Mouse (Mus musculus) limb, embryonic 12.5 days (tissue): ENCODE results near the gene Lsg1. TPM values are rescaled to one million over a fixed set of nuclear protein-coding genes. Genes with fewer than 3 reads are reported as not detected.
A peak's percentile ranks its signal among the peaks of the same experiment; 100 is the strongest.

Experiments
- ATAC-seq: fragments of 200-750 bp; cut with Nextera tagmentation; 2 replicates; pipeline ENCODE4 v1.8.0; 2017; ENCODE audit warnings: low read depth, moderate TSS enrichment; ENCODE audit not compliant: insufficient number of reproducible peaks, insufficient read depth, low FRiP score, low TSS enrichment
- H3K27ac ChIP-seq: fragments of 300-500 bp; sonication (generic); 2 replicates; pipeline ENCODE4 v1.5.1; 2016; ENCODE audit warnings: mild to moderate bottlenecking, moderate library complexity
- H3K27me3 ChIP-seq: fragments of 300-500 bp; sonication (generic); 2 replicates; pipeline ENCODE4 v1.6.1; 2016; ENCODE audit warnings: mild to moderate bottlenecking, moderate library complexity
- H3K36me3 ChIP-seq: fragments of 300-500 bp; sonication (generic); 2 replicates; pipeline ENCODE4 v1.6.1; 2016; ENCODE audit warnings: mild to moderate bottlenecking, moderate library complexity
- H3K4me1 ChIP-seq: fragments of 300-500 bp; sonication (generic); replicated peaks from 2 replicates; pipeline ENCODE4 v1.6.1; 2016
- H3K4me2 ChIP-seq: fragments of 300-500 bp; sonication (generic); 2 replicates; pipeline ENCODE4 v1.6.1; 2016; ENCODE audit warnings: mild to moderate bottlenecking, moderate library complexity
- H3K4me3 ChIP-seq: fragments of 300-500 bp; sonication (generic); replicated peaks from 2 replicates; pipeline ENCODE4 v1.5.1; 2016; ENCODE audit warnings: mild to moderate bottlenecking
- H3K9ac ChIP-seq: fragments of 300-500 bp; sonication (generic); replicated peaks from 2 replicates; pipeline ENCODE4 v1.6.1; 2016; ENCODE audit warnings: mild to moderate bottlenecking, moderate library complexity
- H3K9me3 ChIP-seq: fragments of 300-500 bp; sonication (generic); 2 replicates; pipeline ENCODE4 v1.6.1; 2016; ENCODE audit warnings: mild to moderate bottlenecking, moderate library complexity
- WGBS: fragments of 180-500 bp; shearing (Covaris S2); methylation state at CpG from one replicate; pipeline ENCODE4 v1.1.7; 2016; 5-methylcytosine and 5-hydroxymethylcytosine counted together
- polyA plus RNA-seq: library from polyadenylated mRNA; unstranded; fragments of >200 nt; fragmentation: Nextera tagmentation; extraction: Ambion mirVana; gene quantifications from 2 replicates; pipeline ENCODE4 v1.2.1, GENCODE M21; 2016

The Lsg1 gene
- polyA plus RNA-seq, 1 experiment from 2014 or later = 82.8 TPM

GRCm38 (mm10) chr16:30613122-30613521 is 25.7 kb upstream of the Lsg1 start:
- peaks cover 4% of the 10 kb centered on the region; the same call in 1 of the 2 replicates for H3K27me3 ChIP-seq
- H3K4me3 ChIP-seq = no peak overlapping the region
- no peaks in the 10 kb centered on the region for H3K36me3 ChIP-seq
- peaks cover 8% of the 10 kb centered on the region for H3K4me1 ChIP-seq
- WGBS = 83% methylated on average over 7 of the region's 7 CpGs
- no peak for ATAC-seq
- no peak overlapping the region for H3K27ac ChIP-seq
- H3K9ac ChIP-seq = no peak overlapping the region
- no peak overlapping the region for H3K4me2 ChIP-seq
- H3K9me3 ChIP-seq = no peaks in the 10 kb centered on the region

GRCm38 (mm10) chr16:30611331-30611730 is 23.9 kb upstream of the Lsg1 start:
- no peak overlapping the region for H3K9ac ChIP-seq
- H3K9me3 ChIP-seq = no peaks in the 10 kb centered on the region
- no peak overlapping the region for H3K27ac ChIP-seq
- H3K4me2 ChIP-seq = no peak overlapping the region
- peaks cover 4% of the 10 kb centered on the region; the same call in 1 of the 2 replicates for H3K27me3 ChIP-seq
- H3K36me3 ChIP-seq = no peaks in the 10 kb centered on the region
- peaks cover 10% of the 10 kb centered on the region for H3K4me1 ChIP-seq
- no peak for ATAC-seq
- 78% methylated on average over 5 of the region's 5 CpGs for WGBS
- H3K4me3 ChIP-seq = no peak overlapping the region

- Histone ChIP-seq H3K4me2 (no peak overlapping the region), H3K9ac (no peak overlapping the region), H3K27me3 (peaks cover 4% of the 10 kb centered on the region; the same call in 1 of the 2 replicates), H3K36me3 (no peaks in the 10 kb centered on the region), H3K4me1 (peaks cover 35% of the 10 kb centered on the region), H3K4me3 (no peak overlapping the region), H3K27ac (no peak overlapping the region), H3K9me3 (no peaks in the 10 kb centered on the region)
- ATAC-seq = no peak
- 79% methylated on average over 3 of the region's 3 CpGs for WGBS
Measured at GRCm38 (mm10) chr16:30607868-30608267, 20.5 kb upstream of the Lsg1 start.

GRCm38 (mm10) chr16:30605528-30605927 is 18.1 kb upstream of the Lsg1 start:
- 29% methylated on average over 6 of the region's 6 CpGs for WGBS
- ATAC-seq = peak; percentile 40; the same call in 1 of the 2 replicates
- H3K4me1 ChIP-seq = peaks cover 57% of the 10 kb centered on the region
- no peaks in the 10 kb centered on the region for H3K9me3 ChIP-seq
- H3K36me3 ChIP-seq = no peaks in the 10 kb centered on the region
- no peak overlapping the region for H3K4me3 ChIP-seq
- H3K27me3 ChIP-seq = peaks cover 14% of the 10 kb centered on the region
- H3K4me2 ChIP-seq = no peak overlapping the region
- no peak overlapping the region for H3K9ac ChIP-seq
- H3K27ac ChIP-seq = no peak overlapping the region

GRCm38 (mm10) chr16:30604807-30605137 is 17.4 kb upstream of the Lsg1 start:
- 75% methylated on average over 7 of the region's 7 CpGs for WGBS
- ATAC-seq = no peak
- peaks cover 61% of the 10 kb centered on the region for H3K4me1 ChIP-seq
- no peaks in the 10 kb centered on the region for H3K36me3 ChIP-seq
- H3K9ac ChIP-seq = no peak overlapping the region
- H3K4me3 ChIP-seq = no peak overlapping the region
- H3K4me2 ChIP-seq = no peak overlapping the region
- H3K27me3 ChIP-seq = peaks cover 20% of the 10 kb centered on the region
- H3K27ac ChIP-seq = no peak overlapping the region
- H3K9me3 ChIP-seq = no peaks in the 10 kb centered on the region

GRCm38 (mm10) chr16:30604061-30604806 is 16.8 kb upstream of the Lsg1 start:
- Histone ChIP-seq H3K27ac (peak overlapping the region; percentile 20; the same call in 1 of the 2 replicates), H3K36me3 (no peaks in the 10 kb centered on the region), H3K4me1 (peaks cover 61% of the 10 kb centered on the region), H3K9ac (no peak overlapping the region), H3K4me2 (no peak overlapping the region), H3K4me3 (no peak overlapping the region), H3K9me3 (no peaks in the 10 kb centered on the region), H3K27me3 (peaks cover 24% of the 10 kb centered on the region)
- no peak for ATAC-seq
- WGBS = 77% methylated on average over 16 of the region's 16 CpGs

- no peak for ATAC-seq
- H3K9me3 ChIP-seq = no peaks in the 10 kb centered on the region
- H3K27ac ChIP-seq = peak overlapping the region; percentile 68
- H3K4me3 ChIP-seq = no peak overlapping the region
- WGBS = 31% methylated on average over 9 of the region's 9 CpGs
- H3K36me3 ChIP-seq = no peaks in the 10 kb centered on the region
- peaks cover 29% of the 10 kb centered on the region for H3K27me3 ChIP-seq
- H3K4me1 ChIP-seq = peaks cover 61% of the 10 kb centered on the region
- peak overlapping the region; percentile 97 for H3K4me2 ChIP-seq
- H3K9ac ChIP-seq = no peak overlapping the region
Measured at GRCm38 (mm10) chr16:30603531-30603842, 16.1 kb upstream of the Lsg1 start.

GRCm38 (mm10) chr16:30602684-30603530 is 15.5 kb upstream of the Lsg1 start:
- Histone ChIP-seq H3K4me1 (peaks cover 61% of the 10 kb centered on the region), H3K4me3 (no peak overlapping the region; the same call in 1 of the 2 replicates), H3K9ac (no peak overlapping the region), H3K4me2 (peak overlapping the region; percentile 97), H3K27me3 (peaks cover 31% of the 10 kb centered on the region), H3K9me3 (no peaks in the 10 kb centered on the region), H3K27ac (peak overlapping the region; percentile 68), H3K36me3 (no peaks in the 10 kb centered on the region)
- 14% methylated on average over 18 of the region's 18 CpGs for WGBS
- ATAC-seq = no peak

GRCm38 (mm10) chr16:30601946-30602345 is 14.6 kb upstream of the Lsg1 start:
- Histone ChIP-seq H3K9me3 (no peaks in the 10 kb centered on the region), H3K27ac (peak overlapping the region; percentile 50), H3K9ac (0 out of 2 replicates have a peak overlapping the region, but pooled peaks have one; percentile 18), H3K36me3 (no peaks in the 10 kb centered on the region), H3K27me3 (peaks cover 38% of the 10 kb centered on the region), H3K4me1 (peaks cover 65% of the 10 kb centered on the region), H3K4me3 (peak overlapping the region; percentile 63), H3K4me2 (peak overlapping the region; percentile 97)
- ATAC-seq = no peak
- WGBS = 4% methylated on average over 7 of the region's 7 CpGs

- H3K4me2 ChIP-seq = peak overlapping the region; percentile 97
- WGBS = 6% methylated on average over 42 of the region's 42 CpGs
- peaks cover 45% of the 10 kb centered on the region for H3K27me3 ChIP-seq
- H3K9me3 ChIP-seq = no peaks in the 10 kb centered on the region
- H3K4me1 ChIP-seq = peaks cover 62% of the 10 kb centered on the region
- peak overlapping the region; percentile 63 for H3K4me3 ChIP-seq
- peak overlapping the region; percentile 50 for H3K27ac ChIP-seq
- peak overlapping the region; percentile 72 for H3K9ac ChIP-seq
- H3K36me3 ChIP-seq = no peaks in the 10 kb centered on the region
- no peak for ATAC-seq
Measured at GRCm38 (mm10) chr16:30601046-30601832, 13.8 kb upstream of the Lsg1 start.
